Mouse (Mus musculus): ENCODE data around the gene Spata13. TPM values are rescaled to one million over a fixed set of nuclear protein-coding genes. Genes with fewer than 3 reads are reported as not detected.

Gene Spata13
- total and polyA plus RNA-seq, 3 experiments: 0.39 to 1.5 TPM; not detected in 1

DNA sequence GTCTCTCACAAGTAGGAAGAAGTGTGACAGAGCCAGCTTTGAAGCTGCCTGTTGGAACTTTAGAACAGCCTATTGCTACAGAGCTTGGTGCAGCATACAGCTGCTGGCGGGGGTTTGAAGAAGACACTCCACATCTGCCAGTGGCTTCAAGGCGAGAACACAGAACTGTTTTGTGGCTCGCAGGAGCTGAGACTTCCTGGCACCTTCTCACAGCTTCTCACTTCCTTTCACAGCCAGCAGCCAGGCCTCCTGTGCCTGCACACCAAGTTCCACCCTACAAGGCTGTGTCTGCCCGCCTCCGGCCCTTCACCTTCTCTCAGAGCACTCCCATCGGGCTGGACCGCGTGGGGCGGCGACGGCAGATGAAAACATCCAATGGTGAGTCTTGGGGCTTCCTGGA lies 75.4 kb downstream of the Spata13 start (continued):
- no peak for TF ChIP-seq E2F4 (IDR thresholded peaks at IDR 0.05; ENCODE audit: borderline replicate concordance, low read depth, low read length)
- no peak for TF ChIP-seq POLR2AphosphoS5 (IDR thresholded peaks at IDR 0.05; ENCODE audit: borderline replicate concordance, low read depth, low read length)

DNA sequence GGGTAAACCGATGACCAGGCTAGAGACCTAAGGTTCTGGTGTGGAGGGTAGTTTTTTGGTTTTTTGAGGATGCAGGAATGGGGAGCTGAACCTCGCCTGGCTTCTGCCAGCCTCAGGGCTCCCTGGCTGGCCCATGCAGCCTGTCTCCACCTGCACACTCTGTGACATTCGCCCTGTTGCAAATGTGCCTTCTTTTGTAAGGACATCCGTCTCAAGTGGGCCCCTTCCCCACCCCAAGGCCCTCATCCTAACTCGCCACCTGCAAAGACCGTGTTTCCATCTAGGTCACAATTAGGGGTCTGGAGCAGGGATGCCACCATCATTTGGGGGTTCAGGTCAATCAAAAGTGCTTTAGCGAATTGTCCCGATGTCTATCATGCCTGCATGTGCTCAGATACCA lies 75.9 kb downstream of the Spata13 start:
- no peaks in the 10 kb centered on the region for H3K9me3 ChIP-seq (replicated peaks; ENCODE audit: insufficient read depth, low read length)
- no peak overlapping the region for H3K27ac ChIP-seq (ENCODE audit: control insufficient read depth, low read depth, low read length)
- peaks cover 0 to 7% of the 10 kb centered on the region in 2 experiments; a peak in 2 of 4 replicates for H3K4me1 ChIP-seq (ENCODE audit: control insufficient read depth in 1 of 2, insufficient read depth in 2 of 2, low read length in 2 of 2)
- no peak overlapping the region for H3K9ac ChIP-seq (ENCODE audit: control insufficient read depth, low read depth, low read length, poor library complexity, severe bottlenecking)
- no peak for DNase-seq (ENCODE audit: low read depth, low spot score)
- H3K36me3 ChIP-seq (ENCODE audit: control insufficient read depth in 1 of 2, insufficient read depth in 2 of 2, low read length in 2 of 2): peaks cover 0 to 4% of the 10 kb centered on the region in 2 experiments; a peak in 2 of 4 replicates
- no peaks in the 10 kb centered on the region for H3K27me3 ChIP-seq (ENCODE audit: control insufficient read depth in 1 of 2, insufficient read depth in 2 of 2, low read length in 2 of 2)
- no peak for TF ChIP-seq ZNF384 (IDR thresholded peaks at IDR 0.05; ENCODE audit: low read depth, low read length)
- TF ChIP-seq UBTF (IDR thresholded peaks at IDR 0.05; ENCODE audit: borderline replicate concordance, insufficient read depth, low read depth, low read length): no peak
- TF ChIP-seq TAL1 (IDR thresholded peaks at IDR 0.05; ENCODE audit: low read length): no peak
- TF ChIP-seq E2F4 (IDR thresholded peaks at IDR 0.05; ENCODE audit: borderline replicate concordance, low read depth, low read length): no peak
- TF ChIP-seq ZC3H11A (IDR thresholded peaks at IDR 0.05; ENCODE audit: low read depth, low read length): no peak
- TF ChIP-seq ELF1 (IDR thresholded peaks at IDR 0.05; ENCODE audit: low read depth, low read length): no peak
- TF ChIP-seq CHD2 (IDR thresholded peaks at IDR 0.05; ENCODE audit: low read length): no peak
- no peak for TF ChIP-seq GABPA (IDR thresholded peaks at IDR 0.05; ENCODE audit: low read depth, low read length)
- TF ChIP-seq RCOR1 (IDR thresholded peaks at IDR 0.05; ENCODE audit: low read depth, low read length): no peak
- no peak for TF ChIP-seq POLR2A (IDR thresholded peaks at IDR 0.05; ENCODE audit: control insufficient read depth in 1 of 2, insufficient read depth in 1 of 2, low read depth in 1 of 2, low read length in 2 of 2, poor library complexity in 1 of 2)
- TF ChIP-seq TCF12 (IDR thresholded peaks at IDR 0.05; ENCODE audit: low read depth, low read length): no peak
- no peak for TF ChIP-seq USF2 (IDR thresholded peaks at IDR 0.05; ENCODE audit: borderline replicate concordance in 1 of 2, insufficient read depth in 1 of 2, low read depth in 1 of 2, low read length in 2 of 2)
- H3K4me3 ChIP-seq (ENCODE audit: control insufficient read depth in 1 of 2, insufficient read depth in 1 of 2, low read depth in 2 of 2, low read length in 2 of 2): no peak overlapping the region
- no peaks in the 10 kb centered on the region for H3K79me2 ChIP-seq (ENCODE audit: control insufficient read depth, insufficient read depth, low read length, poor library complexity)

GRCm38 (mm10) chr14:60711161-60711560 lies 77.4 kb downstream of the Spata13 start:
- H3K27ac ChIP-seq (ENCODE audit: control insufficient read depth, low read depth, low read length): no peak overlapping the region
- TF ChIP-seq ZMIZ1 (IDR thresholded peaks at IDR 0.05; ENCODE audit: low read depth, low read length) (no peak), USF2 (IDR thresholded peaks at IDR 0.05; ENCODE audit: borderline replicate concordance in 1 of 2, insufficient read depth in 1 of 2, low read depth in 1 of 2, low read length in 2 of 2) (no peak), KAT2A (conservative IDR thresholded peaks at IDR 0.05; ENCODE audit: low read depth, low read length) (no peak), RCOR1 (IDR thresholded peaks at IDR 0.05; ENCODE audit: low read depth, low read length) (no peak), TBP (IDR thresholded peaks at IDR 0.05; ENCODE audit: low read depth, low read length) (no peak), EP300 (IDR thresholded peaks at IDR 0.05; ENCODE audit: low read depth in 1 of 2, low read length in 2 of 2) (no peak), MAZ (IDR thresholded peaks at IDR 0.05; ENCODE audit: low read depth, low read length) (no peak), HCFC1 (IDR thresholded peaks at IDR 0.05; ENCODE audit: low read depth, low read length) (no peak), GABPA (IDR thresholded peaks at IDR 0.05; ENCODE audit: low read depth, low read length) (no peak), JUND (IDR thresholded peaks at IDR 0.05; ENCODE audit: low read depth, low read length) (no peak), ZNF384 (IDR thresholded peaks at IDR 0.05; ENCODE audit: low read depth, low read length) (no peak), ELF1 (IDR thresholded peaks at IDR 0.05; ENCODE audit: low read depth, low read length) (no peak)
- no peaks in the 10 kb centered on the region for H3K4me1 ChIP-seq (ENCODE audit: control insufficient read depth in 1 of 2, insufficient read depth in 2 of 2, low read length in 2 of 2)
- no peak for DNase-seq (ENCODE audit: low read depth, low spot score)
- no peak overlapping the region for H3K9ac ChIP-seq (ENCODE audit: control insufficient read depth, low read depth, low read length, poor library complexity, severe bottlenecking)
- H3K4me3 ChIP-seq (ENCODE audit: control insufficient read depth in 1 of 2, insufficient read depth in 1 of 2, low read depth in 2 of 2, low read length in 2 of 2): no peak overlapping the region
- no peaks in the 10 kb centered on the region for H3K79me2 ChIP-seq (ENCODE audit: control insufficient read depth, insufficient read depth, low read length, poor library complexity)
- no peaks in the 10 kb centered on the region for H3K9me3 ChIP-seq (replicated peaks; ENCODE audit: insufficient read depth, low read length)
- no peaks in the 10 kb centered on the region for H3K36me3 ChIP-seq (ENCODE audit: control insufficient read depth in 1 of 2, insufficient read depth in 2 of 2, low read length in 2 of 2)
- no peaks in the 10 kb centered on the region for H3K27me3 ChIP-seq (ENCODE audit: control insufficient read depth in 1 of 2, insufficient read depth in 2 of 2, low read length in 2 of 2)

All from MEL (cell line).